Mouse (Mus musculus) heart, adult 2 months (tissue): ENCODE data around the gene Trpc4.

ENCODE experiments used
- CTCF ChIP-seq: fragments of 200-600 bp; IDR thresholded peaks from 2 replicates; pipeline ENCODE4 v1.8.1; 2022; ENCODE audit warnings: antibody characterized with exemption, mild to moderate bottlenecking, moderate library complexity
- POLR2A ChIP-seq: fragments of 200-500 bp; IDR thresholded peaks from 2 replicates; pipeline ENCODE4 v1.6.1; 2011; ENCODE audit warnings: mild to moderate bottlenecking, low read depth, low read length, control low read depth; ENCODE audit not compliant: insufficient read depth

GRCm38 (mm10) chr3:54246416-54246815 is 90.6 kb downstream of the Trpc4 start:
- TF ChIP-seq CTCF (no peak), POLR2A (no peak)
